Mouse (Mus musculus): Measurements from ENCODE around the gene Tmem97.

The Tmem97 gene

DNA sequence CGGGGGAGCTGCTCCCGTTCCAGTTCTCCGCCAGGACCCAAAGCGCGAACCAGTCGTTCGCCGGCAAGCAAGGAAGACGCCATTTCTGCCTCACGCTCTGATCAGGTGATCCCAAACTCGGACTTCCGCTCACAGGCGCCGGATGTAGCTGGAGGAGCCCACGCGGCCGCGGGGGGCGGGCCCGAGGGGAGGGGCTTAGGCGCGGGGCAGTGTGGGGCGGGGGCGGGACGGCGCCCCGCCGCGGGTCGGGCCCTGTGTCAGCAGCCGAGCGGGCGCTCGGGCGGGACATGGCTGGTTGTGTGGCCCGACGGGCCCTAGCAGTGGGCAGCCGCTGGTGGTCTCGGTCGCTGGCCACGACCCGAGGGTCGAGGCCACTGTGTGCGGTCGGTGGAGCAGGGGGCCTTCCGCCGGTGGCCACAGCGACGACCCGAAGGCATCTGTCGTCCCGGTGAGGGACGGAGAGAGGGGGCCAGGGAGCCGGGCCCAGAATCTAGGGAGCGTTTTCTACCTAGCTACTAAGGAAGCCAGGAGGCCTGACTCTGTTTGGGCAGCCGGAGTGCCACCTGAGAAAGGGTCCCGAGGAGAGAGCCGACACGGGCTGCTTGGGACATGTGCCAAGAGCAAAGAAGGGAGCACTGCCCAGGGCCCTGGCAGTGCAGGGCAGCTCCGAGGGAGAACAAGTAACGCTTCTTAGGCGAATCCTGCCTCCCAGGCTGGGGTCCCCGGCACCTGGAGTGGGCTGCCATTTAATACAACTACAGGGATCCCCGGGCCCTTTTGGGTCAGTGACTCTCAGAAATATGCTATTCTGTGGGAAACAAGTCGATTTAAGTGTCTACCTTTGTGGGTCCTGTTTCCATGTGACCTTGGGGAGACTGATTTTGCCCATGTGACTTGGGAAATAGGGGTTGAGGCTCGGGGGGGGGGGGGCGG lies 38.3 kb downstream of the Tmem97 start, which contains the start of the genes Tmem199 and Poldip2:
TSS of gene Tmem199 (minus strand) at position 148 of the 933 bp plus-strand sequence.
TSS of gene Poldip2 (plus strand) at position 169 of the 933 bp plus-strand sequence.
- peak; percentile 88 for DNase-seq

DNA sequence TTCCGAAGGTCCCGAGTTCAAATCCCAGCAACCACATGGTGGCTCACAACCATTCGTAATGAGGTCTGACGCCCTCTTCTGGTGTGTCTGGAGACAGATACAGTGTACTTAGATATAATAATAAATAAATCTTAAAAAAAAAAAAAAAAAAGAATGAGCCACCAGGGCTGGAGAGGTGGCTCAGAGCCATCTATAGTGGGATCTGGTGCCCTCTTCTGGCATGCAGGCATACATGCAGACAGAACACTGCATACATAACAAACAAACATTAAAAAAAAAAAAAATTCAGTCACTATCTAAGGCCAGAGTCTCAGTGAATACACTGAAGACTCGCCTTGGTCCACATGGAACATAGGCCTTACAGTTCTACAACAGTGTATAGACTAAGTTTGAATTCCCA lies 41.4 kb downstream of the Tmem97 start:
- no peak for DNase-seq

DNA sequence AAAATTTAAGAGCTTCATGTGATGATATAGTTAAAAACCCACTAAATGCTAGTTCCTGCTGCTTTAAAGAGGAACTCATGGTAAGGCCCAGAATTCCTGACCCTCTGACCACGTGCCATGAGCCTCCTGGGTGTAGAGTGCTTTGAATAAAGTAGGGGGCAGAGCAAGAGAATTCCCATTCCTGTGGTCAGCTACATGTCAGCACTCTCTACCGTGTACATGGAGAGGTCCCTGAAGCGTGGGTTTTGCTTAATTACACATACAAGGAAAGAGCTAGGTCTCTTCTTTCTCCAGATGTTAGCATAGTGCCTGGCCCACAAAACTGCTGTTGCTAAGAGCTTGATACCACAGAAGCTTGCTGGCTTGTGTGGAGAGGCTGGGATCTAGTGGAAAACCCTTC lies 45.1 kb downstream of the Tmem97 start:
- no peak for DNase-seq

DNA sequence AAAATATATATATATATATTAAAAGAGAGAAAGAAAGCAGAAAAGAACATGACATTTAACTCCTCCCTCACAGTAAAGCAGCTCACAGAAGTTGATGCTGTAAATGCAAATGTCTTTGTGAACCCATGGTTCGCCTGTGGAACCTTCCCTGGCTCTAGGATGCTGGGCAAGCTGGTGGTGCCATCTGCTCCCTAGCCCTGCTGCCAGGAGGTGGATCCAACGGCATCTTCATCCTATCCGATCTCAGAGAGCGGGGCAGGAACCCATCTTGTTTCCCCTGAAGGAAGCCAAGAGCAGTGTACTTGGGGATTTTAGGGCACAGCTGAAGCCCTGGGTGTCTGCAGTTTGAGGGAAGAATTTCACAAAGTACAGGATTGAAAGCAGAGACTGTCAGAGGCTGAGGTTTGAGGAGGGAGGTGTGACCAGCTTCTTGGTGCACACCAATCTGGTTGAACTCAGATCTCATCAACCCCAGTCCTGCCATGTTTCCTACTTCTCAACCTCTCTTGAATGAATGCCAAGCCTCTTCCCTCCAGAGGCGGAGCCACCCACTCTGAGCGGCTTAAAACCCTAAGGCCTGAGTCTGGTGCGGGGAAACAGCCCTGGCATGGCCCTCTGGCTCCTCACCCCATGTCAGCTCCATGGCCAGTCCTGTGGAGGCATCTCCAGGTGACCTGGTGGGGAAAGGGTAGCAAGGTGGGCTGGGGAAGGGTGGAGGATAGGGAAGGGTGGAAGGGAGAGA lies 47.5 kb downstream of the Tmem97 start, which contains the start of gene Sebox:
TSS of gene Sebox (plus strand) at position 539 of the 742 bp plus-strand sequence.
- peak; percentile 93 for DNase-seq

DNA sequence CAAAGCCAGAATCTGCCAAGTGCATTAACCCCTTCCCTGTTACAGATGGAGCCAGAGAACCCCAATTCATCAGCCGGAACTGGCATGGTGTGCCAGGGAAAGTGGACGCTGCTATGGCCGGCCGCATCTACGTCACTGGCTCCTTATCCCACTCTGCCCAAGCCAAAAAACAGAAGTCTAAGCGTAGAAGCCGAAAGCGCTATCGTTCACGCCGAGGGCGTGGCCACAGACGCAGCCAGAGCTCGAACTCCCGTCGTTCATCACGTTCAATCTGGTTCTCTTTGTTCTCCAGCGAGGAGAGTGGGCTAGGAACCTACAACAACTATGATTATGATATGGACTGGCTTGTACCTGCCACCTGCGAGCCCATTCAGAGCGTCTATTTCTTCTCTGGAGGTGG lies 49.0 kb downstream of the Tmem97 start:
- DNase-seq: peak; percentile 54

DNA sequence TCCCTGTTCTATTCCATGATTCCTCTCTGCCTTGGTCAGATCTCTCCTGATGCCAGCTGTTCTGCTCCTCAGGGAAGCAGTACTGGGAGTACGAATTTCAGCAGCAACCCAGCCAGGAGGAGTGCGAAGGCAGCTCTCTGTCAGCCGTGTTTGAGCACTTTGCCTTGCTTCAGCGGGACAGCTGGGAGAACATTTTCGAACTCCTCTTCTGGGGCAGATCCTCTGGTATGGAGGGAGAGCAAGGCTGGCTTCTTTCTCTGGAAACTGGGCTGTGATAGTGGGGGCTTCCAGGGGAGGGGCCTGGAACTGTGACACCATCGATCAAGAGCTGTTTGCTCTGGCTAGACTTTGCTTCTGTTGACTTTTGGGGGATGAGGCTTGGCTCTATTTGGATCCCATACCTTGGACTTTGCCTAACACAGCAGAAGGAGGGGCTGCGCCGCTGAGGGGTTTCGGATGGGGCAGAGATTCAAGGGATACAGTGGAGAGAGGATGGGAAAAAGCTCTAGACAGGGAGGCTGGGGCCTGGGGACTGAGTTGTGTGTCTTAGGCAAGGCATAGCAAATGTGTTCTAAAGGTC lies 49.9 kb downstream of the Tmem97 start:
- DNase-seq: no peak

DNA sequence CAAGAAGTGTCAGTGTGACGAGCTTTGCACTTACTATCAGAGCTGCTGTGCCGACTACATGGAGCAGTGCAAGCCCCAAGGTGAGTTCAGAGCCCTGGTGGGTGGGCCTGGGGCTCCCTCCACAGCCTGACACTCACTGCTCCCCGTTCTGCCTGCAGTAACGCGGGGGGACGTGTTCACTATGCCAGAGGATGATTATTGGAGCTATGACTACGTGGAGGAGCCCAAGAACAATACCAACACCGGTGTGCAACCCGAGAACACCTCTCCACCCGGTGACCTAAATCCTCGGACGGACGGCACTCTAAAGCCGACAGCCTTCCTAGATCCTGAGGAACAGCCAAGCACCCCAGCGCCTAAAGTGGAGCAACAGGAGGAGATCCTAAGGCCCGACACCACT lies 51.0 kb downstream of the Tmem97 start:
- DNase-seq: peak; percentile 52

DNA sequence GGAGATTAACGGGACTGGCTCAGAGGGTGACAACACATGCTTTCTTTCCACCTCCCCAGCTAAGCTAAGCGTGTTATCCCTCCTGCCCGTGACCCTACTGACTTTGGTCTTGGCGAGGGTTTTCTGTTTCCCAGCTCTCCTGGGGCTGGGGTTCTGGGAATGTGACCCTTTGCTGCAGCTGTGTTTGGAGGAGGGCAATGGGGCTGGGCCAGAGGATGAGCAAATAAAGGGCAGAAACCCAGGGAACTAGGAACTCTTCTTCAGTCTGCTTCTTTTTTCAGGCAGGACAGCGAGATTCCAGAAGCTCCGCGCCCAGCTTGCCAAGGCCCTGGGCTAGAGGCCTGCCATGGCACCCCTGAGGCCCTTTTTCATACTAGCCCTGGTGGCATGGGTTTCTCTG lies 51.6 kb downstream of the Tmem97 start, which contains the start of gene Vtn:
TSS of gene Vtn (plus strand) at position 88 of the 400 bp plus-strand sequence.
- DNase-seq: peak; percentile 43

DNA sequence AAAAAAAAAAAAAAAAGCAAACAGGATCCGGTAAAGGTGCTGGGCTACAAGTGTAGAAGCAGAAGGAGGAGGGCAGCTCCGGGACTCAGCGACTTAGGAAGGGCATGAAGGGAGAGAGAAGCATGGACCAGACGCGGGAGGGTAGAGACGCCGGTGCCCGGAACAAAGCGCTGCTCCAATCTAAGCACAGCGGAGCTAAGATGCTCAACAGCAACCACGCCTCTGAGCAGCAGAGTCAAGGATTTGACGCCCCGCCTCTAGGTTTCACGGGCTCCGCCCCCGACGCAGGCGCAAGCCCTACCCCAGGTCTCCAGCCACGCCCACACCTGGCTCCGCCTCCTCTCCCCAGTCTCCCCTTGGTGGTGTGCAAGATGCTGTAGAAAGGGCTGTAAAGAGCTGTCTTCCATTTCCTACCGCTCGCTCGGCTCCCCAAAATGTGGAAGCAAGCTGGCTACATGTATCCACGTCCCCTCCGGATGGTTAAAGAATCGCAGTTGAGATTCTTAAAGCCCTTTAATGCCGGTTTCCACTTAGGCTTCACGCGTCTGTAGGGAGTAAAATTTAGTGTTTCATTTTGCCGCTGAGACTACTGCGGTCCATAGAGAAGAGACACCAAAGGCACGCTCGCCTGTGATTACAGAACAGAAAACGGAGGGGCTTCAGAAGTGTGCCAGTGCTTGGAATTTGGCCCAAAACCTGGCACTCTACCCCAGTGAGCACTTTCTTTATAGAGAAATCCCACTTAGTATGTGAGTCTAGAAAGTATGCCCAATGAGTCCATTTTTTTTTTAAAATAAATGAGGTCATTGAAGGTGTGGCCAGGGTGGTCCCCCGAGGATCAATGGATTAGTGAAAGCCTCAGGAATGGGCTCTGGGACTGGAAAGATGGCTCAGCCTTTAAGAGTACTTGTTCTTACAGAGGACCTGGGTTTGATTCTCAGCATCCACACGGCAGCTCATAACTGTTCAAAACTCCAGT lies 52.7 kb downstream of the Tmem97 start, which contains the start of gene Sarm1:
TSS of gene Sarm1 (minus strand) at position 211 of the 979 bp plus-strand sequence.
- peak; percentile 98 for DNase-seq

DNA sequence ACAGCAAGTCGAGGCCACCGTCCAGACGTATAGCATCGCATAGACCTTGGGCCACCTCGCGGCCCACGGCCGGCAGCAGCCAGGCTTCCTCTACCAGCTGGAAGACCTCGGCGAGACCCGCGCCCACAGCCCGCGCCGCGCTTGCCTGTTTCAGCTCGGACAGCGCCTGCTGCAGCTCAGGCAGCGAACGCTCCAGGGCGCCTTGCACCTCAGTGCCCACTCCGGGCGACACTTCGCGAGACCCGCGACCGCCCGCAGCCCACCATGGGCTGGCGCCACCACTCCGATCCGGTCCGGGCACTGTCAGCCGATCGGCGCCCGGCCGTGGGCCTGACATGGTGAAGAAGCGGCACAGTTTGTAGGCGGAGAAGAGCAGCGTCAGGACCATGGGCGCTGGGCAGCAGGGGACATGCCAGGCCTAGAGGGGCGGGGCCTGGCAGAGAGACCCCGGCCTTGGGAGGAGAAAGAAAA lies 53.5 kb downstream of the Tmem97 start:
- DNase-seq: peak; percentile 82

DNA sequence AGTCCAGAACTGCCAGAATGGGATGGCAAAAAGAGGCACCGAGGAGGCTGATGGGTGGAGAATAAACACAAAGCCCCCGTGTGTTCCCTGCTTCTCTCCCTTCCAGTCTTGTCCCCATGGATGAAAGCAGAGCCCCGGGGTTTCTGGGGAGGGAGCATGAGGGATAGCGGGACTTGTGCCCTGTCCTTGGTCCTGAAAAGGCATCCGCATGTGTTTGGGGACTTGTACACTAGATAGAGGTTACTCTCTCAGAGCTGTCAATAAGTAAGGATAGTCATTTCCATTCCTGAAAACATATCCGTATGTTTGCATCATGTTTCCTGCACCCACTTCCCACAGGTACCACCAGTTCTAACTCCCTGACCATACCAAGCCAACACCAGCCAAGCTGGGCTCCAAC lies 54.7 kb downstream of the Tmem97 start:
- DNase-seq: no peak
